Mouse (Mus musculus): Measurements from ENCODE around the gene Mpl.

Gene Mpl

DNA sequence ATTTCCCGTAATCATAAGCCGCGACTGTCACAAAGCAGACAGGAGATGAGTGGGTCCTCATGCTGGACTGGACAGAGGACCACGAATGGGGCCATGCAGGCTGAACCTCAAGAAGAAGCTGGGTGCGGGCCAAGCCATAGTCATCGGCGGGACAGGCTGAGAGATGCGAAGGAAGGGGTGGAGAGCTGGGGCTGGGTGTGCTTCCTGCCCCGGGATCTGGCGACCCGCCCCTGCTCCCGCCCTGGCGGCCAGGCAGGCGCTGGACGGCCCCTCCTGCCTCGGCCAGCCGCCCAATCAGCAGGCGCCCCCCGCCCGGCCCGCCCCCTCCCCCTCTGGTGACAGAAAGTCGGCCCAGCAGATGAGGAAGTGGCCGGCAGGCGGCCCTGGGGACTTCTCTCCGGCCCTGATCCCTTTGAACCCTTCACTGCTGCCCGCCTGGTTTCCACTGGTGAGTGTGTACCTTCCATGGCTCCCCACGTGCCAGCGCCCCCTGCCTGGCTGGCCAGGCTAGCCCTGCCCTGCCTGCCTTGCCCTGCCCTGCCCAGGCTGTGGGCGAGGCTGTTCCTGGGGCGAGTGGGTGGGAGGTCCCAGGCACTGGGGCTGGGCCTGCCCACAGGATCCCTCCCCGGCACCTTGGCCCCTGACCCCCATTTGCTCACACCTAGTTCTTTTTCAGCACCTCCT lies 29.4 kb downstream of the Mpl start, which contains the start of gene Elovl1:
Gene Elovl1, plus strand, starts transcription at position 326 of the 684 bp plus-strand sequence.
- DNase-seq (ENCODE audit: low spot score in 2 of 2): peak in 1 of 2 experiments; percentile 50

DNA sequence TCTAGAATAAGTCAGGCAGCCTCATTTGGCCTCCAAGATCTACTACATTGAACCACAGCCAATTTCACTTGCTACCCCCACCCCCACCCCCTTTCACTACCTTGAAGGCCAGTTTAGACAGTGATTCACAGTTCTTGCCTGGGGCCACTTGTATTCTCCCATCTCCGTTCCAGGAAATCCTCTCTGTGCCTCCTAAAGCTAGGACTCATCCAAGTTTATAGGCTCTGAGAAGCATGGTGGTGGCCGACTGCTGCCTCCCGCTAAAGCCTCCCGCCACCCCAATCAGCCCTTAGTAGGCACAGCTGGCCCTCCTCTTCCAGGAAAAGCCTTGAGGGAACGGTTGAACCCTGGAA lies 29.9 kb downstream of the Mpl start:
- DNase-seq (ENCODE audit: low spot score in 2 of 2): no peak

DNA sequence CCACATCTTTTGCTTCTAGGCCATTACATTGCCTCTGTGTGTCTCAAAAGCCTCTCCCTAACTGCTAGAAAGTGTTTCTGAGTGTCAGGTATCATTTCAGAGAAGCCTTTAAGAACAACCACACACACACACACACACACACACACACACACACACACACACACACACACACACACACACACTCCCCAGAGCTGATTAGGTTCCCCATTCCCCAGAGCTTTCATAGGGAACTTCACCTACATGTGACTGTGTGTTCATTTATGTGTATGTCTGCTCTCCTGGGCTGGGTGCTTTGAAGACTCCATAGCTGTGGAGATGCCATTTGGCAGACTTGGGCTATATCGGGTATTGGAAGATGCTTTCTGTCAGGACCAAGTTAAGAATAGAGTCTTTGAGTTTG lies 31.9 kb downstream of the Mpl start:
- DNase-seq (ENCODE audit: low spot score in 2 of 2): no peak

DNA sequence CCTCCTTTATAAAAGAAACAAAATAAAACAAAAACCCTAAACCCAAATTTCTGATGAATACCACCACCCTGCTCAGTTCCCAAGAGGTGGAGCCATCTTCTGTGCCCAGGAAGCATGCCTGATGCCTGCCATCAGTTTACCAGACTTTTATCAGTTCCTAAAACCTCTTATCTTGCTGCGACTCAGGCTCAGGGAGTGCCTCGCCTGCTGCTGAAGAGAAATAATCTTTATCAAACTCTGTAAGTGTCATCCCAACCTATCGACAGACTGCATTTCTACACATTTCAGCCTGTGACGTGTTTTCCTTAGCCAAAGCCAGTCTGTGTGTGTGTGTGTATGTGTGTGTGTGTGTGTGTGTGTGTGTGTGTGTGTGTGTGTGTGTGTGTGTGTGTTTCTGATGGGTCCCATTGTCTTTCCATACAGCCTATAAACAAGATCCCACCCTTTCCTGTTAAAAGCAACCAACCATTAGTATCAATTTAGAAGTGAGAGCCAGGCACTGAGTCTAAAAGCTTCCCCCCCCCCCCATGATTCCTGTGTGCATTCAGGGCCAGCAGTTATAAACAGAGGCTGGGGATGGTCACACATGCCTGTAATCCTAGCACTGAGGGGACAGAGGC lies 32.7 kb downstream of the Mpl start:
- no peak for DNase-seq (ENCODE audit: low spot score in 2 of 2)

DNA sequence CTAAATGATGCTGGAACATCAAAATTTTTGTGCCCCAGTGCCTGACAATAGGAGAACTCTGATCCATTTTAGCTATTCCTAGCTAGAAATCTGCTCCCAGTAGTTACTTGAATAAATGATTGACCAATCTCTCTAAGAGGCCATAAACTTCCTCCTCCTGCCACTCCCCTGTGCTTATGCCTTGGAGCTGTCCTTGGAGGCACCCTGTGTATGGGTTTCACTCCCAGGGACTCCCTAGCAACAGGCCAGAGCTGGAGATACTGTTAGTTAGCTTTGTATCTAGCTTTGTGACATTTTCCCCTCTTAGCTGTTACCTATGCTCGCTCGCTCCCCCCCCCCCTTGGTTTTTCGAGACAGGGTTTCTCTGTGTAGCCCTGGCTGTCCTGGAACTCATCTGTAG lies 35.9 kb downstream of the Mpl start:
- no peak for DNase-seq (ENCODE audit: low spot score in 2 of 2)

DNA sequence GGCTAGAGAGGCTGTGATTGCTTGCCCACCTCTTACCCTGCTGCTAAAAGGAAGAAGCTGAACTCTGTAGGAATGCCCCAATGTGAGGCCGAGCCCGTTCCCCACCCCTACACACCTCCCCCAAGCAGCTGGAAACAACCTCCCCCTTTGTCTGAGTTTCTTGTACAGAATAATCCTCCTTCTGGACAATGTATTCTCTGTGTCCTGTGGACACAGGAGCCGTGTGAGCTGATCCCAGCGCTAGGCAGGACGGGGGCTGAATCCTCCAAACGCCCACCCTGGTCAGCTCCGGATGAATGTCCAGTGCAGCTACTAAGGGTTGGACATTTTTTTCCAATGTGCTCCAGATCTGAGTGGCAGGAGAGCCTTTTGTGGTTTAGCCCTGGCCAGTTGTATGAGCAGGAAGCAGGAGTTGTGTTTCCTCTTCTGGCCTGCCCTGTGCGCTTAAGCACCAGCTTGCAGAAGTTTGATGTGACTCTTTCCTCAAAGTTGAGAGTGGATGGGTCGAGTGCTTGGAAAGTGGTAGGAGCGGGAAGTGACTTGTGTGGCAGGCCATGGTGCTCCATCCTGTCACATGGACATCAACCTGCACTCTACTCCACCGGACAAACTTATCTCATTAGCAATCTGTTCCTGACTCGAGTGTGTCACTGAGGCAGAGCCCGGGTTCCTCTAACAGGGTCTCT lies 40.1 kb downstream of the Mpl start:
- no peak for DNase-seq (ENCODE audit: low spot score in 2 of 2)

DNA sequence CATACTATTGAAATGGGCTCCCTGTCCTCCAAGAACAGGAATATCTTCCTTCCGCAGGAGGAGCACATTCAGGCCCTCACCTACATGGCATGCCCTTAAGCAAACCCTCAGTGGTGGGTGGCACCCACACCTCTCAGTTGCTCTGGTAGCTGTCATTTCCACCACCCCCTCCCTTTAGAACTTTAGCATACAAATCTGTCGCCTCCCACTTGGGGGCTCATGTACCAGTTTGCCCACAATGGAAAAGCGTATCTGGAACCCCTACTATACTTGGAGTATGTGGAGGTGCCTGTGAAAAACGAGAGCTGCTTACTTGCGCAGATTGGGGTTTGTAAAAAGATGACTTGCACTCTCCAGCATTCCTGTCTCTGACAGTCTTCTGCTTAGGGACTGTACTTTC lies 41.0 kb downstream of the Mpl start:
- no peak for DNase-seq (ENCODE audit: low spot score in 2 of 2)

DNA sequence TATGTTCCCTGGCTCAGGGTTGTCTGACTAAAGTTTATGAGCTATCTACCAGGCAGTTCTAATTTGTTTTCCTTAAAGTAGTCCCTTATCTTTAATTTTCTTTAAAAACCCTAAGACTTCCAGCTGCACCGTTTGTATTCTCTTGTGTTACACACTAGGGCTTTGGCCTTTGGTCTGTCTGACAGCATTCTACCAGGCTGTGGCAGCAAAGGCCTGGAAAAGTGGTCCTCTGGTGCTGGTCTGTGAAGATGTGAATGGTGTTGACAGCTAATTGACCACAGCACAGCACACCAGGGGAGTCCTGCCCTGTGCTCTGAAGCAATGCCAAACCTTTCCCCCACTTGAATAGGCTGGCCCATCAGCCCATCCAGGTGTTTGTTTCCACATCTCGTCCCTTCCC lies 41.5 kb downstream of the Mpl start:
- no peak for DNase-seq (ENCODE audit: low spot score in 2 of 2)

DNA sequence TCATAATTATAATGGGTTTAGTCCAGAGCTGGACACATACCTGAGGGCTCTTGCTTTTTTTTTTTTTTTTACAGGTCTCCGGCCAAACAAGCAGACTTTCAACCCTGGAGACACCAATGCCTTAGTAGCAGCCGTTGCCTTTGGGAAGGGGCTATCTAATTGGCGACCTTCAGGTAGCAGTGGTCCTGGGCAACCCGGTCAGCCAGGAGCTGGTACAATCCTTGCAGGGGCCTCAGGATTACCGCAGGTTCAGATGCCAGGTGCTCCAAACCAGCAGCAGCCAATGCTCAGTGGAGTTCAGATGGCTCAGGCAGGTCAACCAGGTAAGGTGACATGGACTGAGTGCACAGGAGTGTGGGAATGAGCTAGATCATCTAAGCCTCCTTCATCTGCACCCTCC lies 43.8 kb downstream of the Mpl start:
- DNase-seq (ENCODE audit: low spot score in 2 of 2): no peak

DNA sequence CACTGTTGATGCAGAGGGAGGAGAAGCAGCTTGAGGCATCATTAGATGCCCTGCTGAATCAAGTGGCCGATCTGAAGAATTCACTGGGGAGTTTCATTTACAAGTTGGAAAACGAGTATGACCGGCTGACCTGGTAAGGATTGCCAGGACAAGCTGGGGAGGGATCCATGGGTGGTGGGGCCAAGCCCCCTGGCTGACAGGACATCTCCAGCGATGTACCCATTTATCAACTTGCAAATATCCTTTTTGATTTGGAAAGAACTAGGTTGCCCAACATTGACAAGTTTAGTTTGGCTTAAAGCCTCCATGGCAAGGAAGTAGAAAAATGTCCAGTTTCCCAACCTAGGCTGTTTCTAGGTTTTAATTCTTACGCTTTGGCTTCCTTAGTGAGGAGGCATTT lies 46.4 kb downstream of the Mpl start:
- no peak for DNase-seq (ENCODE audit: low spot score in 2 of 2)

DNA sequence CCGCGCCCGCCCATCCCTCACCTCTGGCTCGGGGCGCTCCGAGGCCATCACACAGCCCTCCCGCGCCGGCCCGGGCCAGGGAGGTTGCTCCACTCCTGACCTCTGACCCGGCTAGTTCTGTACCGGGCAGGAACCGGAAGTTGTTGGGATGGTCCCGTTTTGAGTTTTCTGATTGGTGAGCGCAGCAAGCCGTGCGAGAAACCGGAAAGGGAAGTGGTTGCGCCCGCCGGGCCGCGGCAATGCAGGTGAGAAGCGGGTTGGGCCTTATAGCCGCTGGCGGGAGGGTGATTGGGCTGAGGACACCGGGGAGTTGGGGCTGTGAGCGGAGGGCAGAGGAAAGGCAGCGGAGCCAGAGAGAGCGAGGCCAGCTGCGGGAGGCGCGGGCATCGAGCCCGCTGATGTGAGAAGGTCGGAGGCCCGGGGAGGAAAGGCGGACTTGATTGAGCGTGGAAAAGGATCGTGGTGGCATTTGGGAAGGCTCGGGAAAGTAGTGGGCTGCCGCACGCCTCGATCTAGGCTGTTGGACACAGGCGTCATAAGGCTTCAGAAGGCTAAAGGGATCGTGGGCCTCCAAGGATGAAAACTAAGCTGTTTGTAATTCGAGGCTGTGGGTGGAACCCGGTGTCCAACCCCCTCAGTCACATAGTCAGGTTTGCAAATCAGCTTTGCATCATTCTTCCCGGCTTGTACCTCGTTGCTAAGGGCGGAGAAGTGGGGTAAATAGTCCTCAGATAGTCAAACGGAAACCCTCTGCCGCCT lies 48.0 kb downstream of the Mpl start, which contains the start of the genes Szt2 and Med8:
Gene Szt2, minus strand, starts transcription at position 132 of the 759 bp plus-strand sequence.
Gene Med8, plus strand, starts transcription at position 196 of the 759 bp plus-strand sequence.
- DNase-seq (ENCODE audit: low spot score in 2 of 2): peak; percentile 75 to 82

DNA sequence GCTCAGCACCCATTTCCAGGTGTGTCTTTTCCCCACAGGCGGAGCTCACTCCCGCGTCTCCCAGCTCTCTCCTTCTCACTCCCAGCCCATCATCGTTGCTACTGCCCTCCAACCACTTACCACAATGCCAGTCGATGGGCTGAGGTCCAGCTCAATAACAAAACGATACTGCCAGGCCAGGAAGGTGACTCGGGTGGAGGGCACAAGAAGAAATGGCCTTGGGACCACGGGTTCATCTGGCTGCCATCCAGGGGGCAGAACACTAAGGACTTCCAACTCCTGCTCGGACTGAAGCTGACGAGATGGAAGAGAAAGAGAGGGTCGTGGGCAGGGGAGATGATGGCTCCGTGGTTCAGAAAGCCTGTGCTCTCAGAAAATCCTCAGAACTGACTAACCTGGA lies 54.6 kb downstream of the Mpl start:
- DNase-seq (ENCODE audit: low spot score in 2 of 2): no peak

DNA sequence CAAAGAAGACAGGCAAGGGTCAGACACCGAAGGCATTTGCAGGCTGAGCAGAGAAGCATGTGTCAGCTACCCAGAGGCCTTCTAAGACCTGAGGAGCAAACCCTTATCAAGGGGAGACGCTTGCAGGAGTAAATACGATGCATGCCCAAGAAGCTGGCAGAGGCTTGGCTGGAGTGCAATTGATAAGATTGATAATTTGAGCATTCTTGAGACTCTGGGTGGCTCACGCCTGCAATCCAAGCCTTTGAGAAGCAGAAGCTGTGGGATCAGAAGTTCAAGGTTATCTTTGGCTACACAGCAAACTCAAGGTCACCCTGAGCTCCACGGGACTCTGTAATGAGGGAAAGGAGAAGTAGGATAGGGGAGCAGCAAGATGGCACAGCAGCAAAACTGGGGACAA lies 55.4 kb downstream of the Mpl start:
- DNase-seq (ENCODE audit: low spot score in 2 of 2): no peak

DNA sequence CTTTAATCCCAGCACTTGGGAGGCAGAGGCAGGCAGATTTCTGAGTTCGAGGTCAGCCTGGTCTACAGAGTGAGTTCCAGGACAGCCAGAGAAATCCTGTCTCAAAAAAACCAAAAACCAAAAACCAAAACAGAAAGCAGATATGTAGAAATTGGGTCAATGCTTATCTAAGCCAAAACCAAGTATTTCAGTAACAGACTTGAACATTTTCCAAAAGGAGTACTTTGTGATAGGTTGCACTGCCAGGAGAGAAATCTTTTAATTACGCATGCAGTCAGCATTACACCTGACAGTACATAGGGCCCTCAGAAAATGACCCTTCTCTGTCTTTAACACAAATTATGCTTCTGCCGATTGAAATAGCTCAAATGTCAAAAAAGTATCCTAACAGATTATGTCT lies 55.9 kb downstream of the Mpl start:
- no peak for DNase-seq (ENCODE audit: low spot score in 2 of 2)

DNA sequence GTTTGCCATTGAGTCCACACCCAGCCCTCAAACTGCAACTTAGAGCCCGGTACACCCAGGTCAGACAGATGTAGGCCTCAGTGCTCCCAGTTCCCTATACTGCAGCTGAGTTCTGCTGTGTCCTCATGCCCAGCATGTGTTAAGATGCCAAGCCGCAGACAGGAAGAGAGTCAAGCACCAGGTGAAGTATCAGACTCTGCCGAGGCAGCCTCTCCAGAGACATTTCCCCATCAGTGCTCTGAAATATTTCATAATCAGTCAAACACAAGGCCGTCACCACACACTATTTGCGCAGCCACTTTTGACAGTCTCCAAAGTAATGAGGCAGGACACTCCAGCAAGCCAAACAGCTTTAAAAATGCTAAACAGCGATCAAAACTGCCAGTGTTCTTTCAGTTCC lies 58.9 kb downstream of the Mpl start:
- DNase-seq (ENCODE audit: low spot score in 2 of 2): no peak

DNA sequence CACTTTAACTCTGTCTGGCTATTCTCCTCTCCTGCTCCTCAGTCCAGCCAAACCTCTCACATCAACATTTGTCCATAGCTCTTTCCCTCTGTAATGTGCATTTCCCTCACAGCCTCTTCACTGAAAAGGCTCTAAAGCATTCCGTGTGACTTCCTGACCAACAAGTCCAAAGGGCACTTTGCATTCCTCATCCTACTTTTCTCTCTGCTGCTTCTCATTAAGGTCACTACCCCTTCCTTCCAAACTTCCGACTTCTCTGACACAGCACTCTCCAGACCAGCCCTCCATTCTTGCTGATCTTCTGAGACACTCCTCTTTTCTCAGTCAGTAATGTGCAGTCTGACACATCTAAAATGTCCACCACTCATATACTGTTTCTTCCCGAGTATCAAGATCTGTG lies 60.9 kb downstream of the Mpl start:
- no peak for DNase-seq (ENCODE audit: low spot score in 2 of 2)

DNA sequence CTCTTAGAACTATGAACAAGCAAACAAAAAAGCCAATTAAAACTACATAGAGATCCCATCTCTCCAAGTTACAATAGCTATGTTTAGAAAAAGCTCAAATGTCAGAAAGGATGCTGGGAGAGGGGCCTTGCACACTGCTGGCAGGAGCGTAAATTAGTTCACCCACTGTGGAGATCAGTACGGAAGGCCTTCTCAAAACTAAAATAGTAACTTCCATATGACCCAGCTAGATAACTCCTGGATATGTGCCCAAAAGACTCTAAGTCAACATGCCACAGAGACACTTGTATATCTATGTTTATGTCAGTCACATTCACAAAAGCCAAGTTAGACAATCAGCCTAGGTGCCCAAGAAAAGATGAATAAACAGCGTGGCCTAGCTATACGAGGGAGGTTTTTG lies 62.0 kb downstream of the Mpl start:
- no peak for DNase-seq (ENCODE audit: low spot score in 2 of 2)

DNA sequence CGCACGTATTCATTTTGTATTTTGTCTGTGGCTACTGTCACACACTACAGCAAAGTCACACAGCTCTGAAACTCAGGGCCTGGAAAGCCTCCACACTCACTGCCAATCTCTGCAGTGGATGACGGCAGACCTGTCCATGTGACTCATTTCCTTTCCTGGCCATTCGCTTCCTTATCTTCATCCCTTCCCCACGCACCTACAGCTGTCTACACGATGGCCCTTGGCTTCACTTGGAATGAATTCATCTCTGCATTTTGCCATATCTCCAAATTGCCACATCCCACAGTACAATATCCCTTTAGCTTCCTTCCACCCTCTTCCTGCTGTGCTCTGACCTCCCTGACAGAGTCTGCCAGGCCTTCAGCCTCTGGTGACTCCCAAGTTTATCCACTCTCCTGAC lies 62.8 kb downstream of the Mpl start:
- no peak for DNase-seq (ENCODE audit: low spot score in 2 of 2)

All from frontal cortex, postnatal 25 days (tissue).